ENCODE assay signal across 40 mouse cellular contexts in genomic region chr5:87498936-87499335, GRCm38 (mm10). TPM values are rescaled to one million over a fixed set of nuclear protein-coding genes. Genes with fewer than 3 reads are reported as not detected.
DNase-seq lines count a peak whose midpoint lies in the region; ATAC-seq and TF ChIP-seq lines count a peak whose summit lies in the region.
"Had no signal": no experiment of that assay in that cellular context is flagged by ENCODE, and none has a peak within 500 bp of the region (broad histone marks: within the 10 kb centered on the region; RNA-seq: fewer than 3 reads in every experiment).

No protein-coding gene starts in this region.

- H3K9me3 ChIP-seq in heart, postnatal 0 days (replicated peaks; ENCODE audit: control insufficient read depth, low read length): no peaks in the 10 kb centered on the region
- no peaks in the 10 kb centered on the region for H3K9me3 ChIP-seq in kidney, embryonic 16.5 days (ENCODE audit: low read length)
- no peaks in the 10 kb centered on the region for H3K9me3 ChIP-seq in midbrain, embryonic 13.5 days
- H3K9me3 ChIP-seq: forebrain, embryonic 10.5 days; forebrain, embryonic 15.5 days; G1E; heart, embryonic 12.5 days; hindbrain, embryonic 10.5 days; hindbrain, embryonic 15.5 days; liver, embryonic 12.5 days; megakaryocyte, embryonic 14.5 days had no signal

- no peaks in the 10 kb centered on the region for H3K27me3 ChIP-seq in heart, postnatal 0 days (ENCODE audit: control insufficient read depth, insufficient read depth, low read length)
- H3K27me3 ChIP-seq in kidney, embryonic 16.5 days (ENCODE audit: insufficient read depth, low read length): no peaks in the 10 kb centered on the region
- no peaks in the 10 kb centered on the region for H3K27me3 ChIP-seq in midbrain, embryonic 13.5 days
- H3K27me3 ChIP-seq: forebrain, embryonic 15.5 days; heart, embryonic 12.5 days; hindbrain, embryonic 15.5 days; liver, embryonic 12.5 days; megakaryocyte, embryonic 14.5 days had no signal

- DNase-seq in adrenal gland, postnatal 10 days: peak; percentile 9
- no peak for DNase-seq in adrenal gland, adult 18-20 months (ENCODE audit: low spot score in 2 of 2)
- DNase-seq in heart, postnatal 0 days (ENCODE audit: low spot score): peak; percentile 32
- DNase-seq in heart, adult 11 months: no peak
- DNase-seq in kidney, postnatal 36 days: peak; percentile 18 to 56
- peak; percentile 77 for DNase-seq in fat pad, adult 2 months (ENCODE audit: extremely low read depth, low read depth, low spot score)
- DNase-seq: cerebellum, adult 11 months; cerebellum, adult 9-10 months; cerebellum, postnatal 36 days; gastrocnemius, adult 2 months; lung, adult 18-20 months; lung, postnatal 4 days; midbrain, embryonic 14.5 days; thymus, postnatal 14 days had no signal

- no peaks in the 10 kb centered on the region for H3K36me3 ChIP-seq in heart, postnatal 0 days (replicated peaks; ENCODE audit: control insufficient read depth, insufficient read depth, low read length)
- no peaks in the 10 kb centered on the region for H3K36me3 ChIP-seq in kidney, embryonic 16.5 days (ENCODE audit: insufficient read depth, low read length)
- H3K36me3 ChIP-seq in midbrain, embryonic 13.5 days: no peaks in the 10 kb centered on the region
- H3K36me3 ChIP-seq: forebrain, embryonic 10.5 days; forebrain, embryonic 15.5 days; G1E; heart, embryonic 12.5 days; hindbrain, embryonic 10.5 days; hindbrain, embryonic 15.5 days; liver, embryonic 12.5 days had no signal

- H3K4me2 ChIP-seq in heart, postnatal 0 days (ENCODE audit: low read depth, low read length): no peak overlapping the region
- no peak overlapping the region for H3K4me2 ChIP-seq in kidney, embryonic 16.5 days (replicated peaks; ENCODE audit: low read depth, low read length)
- H3K4me2 ChIP-seq in midbrain, embryonic 13.5 days (replicated peaks): no peak overlapping the region
- H3K4me2 ChIP-seq: forebrain, embryonic 15.5 days; heart, embryonic 12.5 days; hindbrain, embryonic 15.5 days; liver, embryonic 12.5 days had no signal

- ATAC-seq in heart, postnatal 0 days (ENCODE audit: insufficient read depth, low read depth): peak; percentile 85
- ATAC-seq in kidney, embryonic 16.5 days (ENCODE audit: low FRiP score, low TSS enrichment): no peak
- no peak for ATAC-seq in midbrain, embryonic 13.5 days
- ATAC-seq: forebrain, embryonic 15.5 days; inflammation-experienced regulatory T-cells, adult 6 months; liver, embryonic 12.5 days; lung, postnatal 0 days had no signal

- TF ChIP-seq CTCF in heart, postnatal 0 days (IDR thresholded peaks at IDR 0.05; ENCODE audit: low read depth): no peak

- H3K27ac ChIP-seq in heart, postnatal 0 days (ENCODE audit: low read depth): no peak overlapping the region
- no peak overlapping the region for H3K27ac ChIP-seq in kidney, embryonic 16.5 days (ENCODE audit: low read length)
- no peak overlapping the region for H3K27ac ChIP-seq in midbrain, embryonic 13.5 days
- H3K27ac ChIP-seq: forebrain, embryonic 10.5 days; forebrain, embryonic 15.5 days; gastrocnemius, adult 2 months; hindbrain, embryonic 10.5 days; hindbrain, embryonic 15.5 days; liver, embryonic 12.5 days had no signal

- H3K4me3 ChIP-seq in heart, postnatal 0 days (ENCODE audit: low read depth, low read length): no peak overlapping the region
- H3K4me3 ChIP-seq in kidney, embryonic 16.5 days (ENCODE audit: low read length): no peak overlapping the region
- no peak overlapping the region for H3K4me3 ChIP-seq in midbrain, embryonic 13.5 days (replicated peaks)
- H3K4me3 ChIP-seq: forebrain, embryonic 10.5 days; forebrain, embryonic 15.5 days; gastrocnemius, adult 2 months; heart, embryonic 12.5 days; hindbrain, embryonic 10.5 days; hindbrain, embryonic 15.5 days; liver, embryonic 12.5 days; megakaryocyte, embryonic 14.5 days had no signal

- peak; percentile 69 for TF ChIP-seq EP300 in heart, postnatal 0 days (IDR thresholded peaks at IDR 0.05; ENCODE audit: low read depth)

- no peaks in the 10 kb centered on the region for H3K4me1 ChIP-seq in heart, postnatal 0 days (ENCODE audit: control insufficient read depth, insufficient read depth)
- H3K4me1 ChIP-seq in kidney, embryonic 16.5 days (ENCODE audit: insufficient read depth, low read length): no peaks in the 10 kb centered on the region
- H3K4me1 ChIP-seq in midbrain, embryonic 13.5 days (replicated peaks): no peaks in the 10 kb centered on the region
- H3K4me1 ChIP-seq: forebrain, embryonic 15.5 days; heart, embryonic 12.5 days; hindbrain, embryonic 10.5 days; hindbrain, embryonic 15.5 days; liver, embryonic 12.5 days; megakaryocyte, embryonic 14.5 days had no signal

- no peak overlapping the region for H3K9ac ChIP-seq in heart, postnatal 0 days (replicated peaks; ENCODE audit: low read depth, low read length)
- no peak overlapping the region for H3K9ac ChIP-seq in kidney, embryonic 16.5 days (replicated peaks; ENCODE audit: low read length)
- no peak overlapping the region for H3K9ac ChIP-seq in midbrain, embryonic 13.5 days (replicated peaks)
- H3K9ac ChIP-seq: forebrain, embryonic 15.5 days; heart, embryonic 12.5 days; hindbrain, embryonic 15.5 days; liver, embryonic 12.5 days had no signal

RNA-seq across cellular contexts. Expression of gene Ugt2a1, which starts 8.3 kb away (rescaled TPM):
- total RNA-seq in adrenal gland, postnatal 10 days (2021): not detected
- not detected for total RNA-seq in adrenal gland, adult 18-20 months (2021)
- not detected in 2 replicates for total RNA-seq in heart, postnatal 0 days (2014; rRNA removed; ENCODE audit: low replicate concordance)
- polyA plus RNA-seq in heart, postnatal 0 days (2015; fragmentation: Nextera tagmentation; extraction: Ambion mirVana): not detected in 2 replicates
- polyA plus RNA-seq in kidney, embryonic 16.5 days (2015; fragmentation: Nextera tagmentation; extraction: Ambion mirVana): not detected in 2 replicates
- polyA plus RNA-seq in midbrain, embryonic 13.5 days (2015; fragmentation: Nextera tagmentation; extraction: Ambion mirVana): not detected in 2 replicates
- total RNA-seq: G1E; gastrocnemius, adult 2 months; gastrocnemius, postnatal 4 days; heart, postnatal 10 days; layer of hippocampus, postnatal 10 days; left cerebral cortex, adult 18-20 months; left cerebral cortex, postnatal 14 days; monocyte, adult 5-6 weeks had no signal
- polyA plus RNA-seq: forebrain, embryonic 10.5 days; forebrain, embryonic 15.5 days; G1E; heart, embryonic 12.5 days; hindbrain, embryonic 10.5 days; hindbrain, embryonic 15.5 days; inflammation-experienced regulatory T-cells, adult 6 months; limb, embryonic 11.5 days; liver, embryonic 12.5 days; lung, postnatal 0 days; midbrain, embryonic 14.5 days; neural tube, embryonic 14.5 days; small intestine, adult 2 months; stomach, embryonic 14.5 days; testis, adult 2 months; urinary bladder, adult 2 months had no signal

RNA-seq across cellular contexts. Expression of gene Gm43638, which starts 12.3 kb away (rescaled TPM):
- not detected for total RNA-seq in adrenal gland, postnatal 10 days (2021)
- not detected for total RNA-seq in adrenal gland, adult 18-20 months (2021)
- total RNA-seq in heart, postnatal 0 days (2014; rRNA removed; ENCODE audit: low replicate concordance): not detected in 2 replicates
- not detected in 2 replicates for polyA plus RNA-seq in heart, postnatal 0 days (2015; fragmentation: Nextera tagmentation; extraction: Ambion mirVana)
- not detected in 2 replicates for polyA plus RNA-seq in kidney, embryonic 16.5 days (2015; fragmentation: Nextera tagmentation; extraction: Ambion mirVana)
- not detected in 2 replicates for polyA plus RNA-seq in midbrain, embryonic 13.5 days (2015; fragmentation: Nextera tagmentation; extraction: Ambion mirVana)
- total RNA-seq: G1E; gastrocnemius, adult 2 months; gastrocnemius, postnatal 4 days; heart, postnatal 10 days; layer of hippocampus, postnatal 10 days; left cerebral cortex, adult 18-20 months; left cerebral cortex, postnatal 14 days; monocyte, adult 5-6 weeks had no signal
- polyA plus RNA-seq: embryonic facial prominence, embryonic 11.5 days; forebrain, embryonic 10.5 days; forebrain, embryonic 15.5 days; frontal cortex, adult 2 months; G1E; heart, embryonic 12.5 days; hindbrain, embryonic 10.5 days; hindbrain, embryonic 15.5 days; inflammation-experienced regulatory T-cells, adult 6 months; limb, embryonic 11.5 days; liver, embryonic 12.5 days; lung, postnatal 0 days; midbrain, embryonic 14.5 days; neural tube, embryonic 14.5 days; small intestine, adult 2 months; stomach, embryonic 14.5 days; testis, adult 2 months; urinary bladder, adult 2 months had no signal

RNA-seq across cellular contexts. Expression of gene Ugt2a2, which starts 16.9 kb away (rescaled TPM):
- not detected for total RNA-seq in adrenal gland, postnatal 10 days (2021)
- total RNA-seq in adrenal gland, adult 18-20 months (2021): not detected
- total RNA-seq in heart, postnatal 0 days (2014; rRNA removed; ENCODE audit: low replicate concordance): not detected in 2 replicates
- polyA plus RNA-seq in heart, postnatal 0 days (2015; fragmentation: Nextera tagmentation; extraction: Ambion mirVana): not detected in 2 replicates
- not detected in 2 replicates for polyA plus RNA-seq in kidney, embryonic 16.5 days (2015; fragmentation: Nextera tagmentation; extraction: Ambion mirVana)
- polyA plus RNA-seq in midbrain, embryonic 13.5 days (2015; fragmentation: Nextera tagmentation; extraction: Ambion mirVana): not detected in 2 replicates
- total RNA-seq: G1E; gastrocnemius, adult 2 months; gastrocnemius, postnatal 4 days; heart, postnatal 10 days; layer of hippocampus, postnatal 10 days; left cerebral cortex, adult 18-20 months; left cerebral cortex, postnatal 14 days; monocyte, adult 5-6 weeks had no signal
- polyA plus RNA-seq: embryonic facial prominence, embryonic 11.5 days; forebrain, embryonic 10.5 days; forebrain, embryonic 15.5 days; frontal cortex, adult 2 months; G1E; heart, embryonic 12.5 days; hindbrain, embryonic 10.5 days; hindbrain, embryonic 15.5 days; inflammation-experienced regulatory T-cells, adult 6 months; limb, embryonic 11.5 days; liver, embryonic 12.5 days; lung, postnatal 0 days; midbrain, embryonic 14.5 days; neural tube, embryonic 14.5 days; small intestine, adult 2 months; stomach, embryonic 14.5 days; testis, adult 2 months had no signal

RNA-seq across cellular contexts. Expression of gene Sult1b1, which starts 39.1 kb away (rescaled TPM):
- under 1 TPM; 0.30 to 0.84 TPM for total RNA-seq in adrenal gland, postnatal 10 days (2021)
- total RNA-seq in adrenal gland, adult 18-20 months (2021): not detected
- total RNA-seq in heart, postnatal 0 days (2014; rRNA removed; ENCODE audit: low replicate concordance): not detected in 2 replicates
- polyA plus RNA-seq in heart, postnatal 0 days (2015; fragmentation: Nextera tagmentation; extraction: Ambion mirVana): not detected in 2 replicates
- polyA plus RNA-seq in kidney, embryonic 16.5 days (2015; fragmentation: Nextera tagmentation; extraction: Ambion mirVana): 2.1 and 2.3 TPM in 2 replicates
- not detected in 2 replicates for polyA plus RNA-seq in midbrain, embryonic 13.5 days (2015; fragmentation: Nextera tagmentation; extraction: Ambion mirVana)
- total RNA-seq: gastrocnemius, adult 2 months; gastrocnemius, postnatal 4 days; heart, postnatal 10 days; layer of hippocampus, postnatal 10 days; left cerebral cortex, adult 18-20 months; left cerebral cortex, postnatal 14 days; monocyte, adult 5-6 weeks had no signal
- polyA plus RNA-seq: embryonic facial prominence, embryonic 11.5 days; forebrain, embryonic 10.5 days; forebrain, embryonic 15.5 days; frontal cortex, adult 2 months; G1E; heart, embryonic 12.5 days; hindbrain, embryonic 10.5 days; hindbrain, embryonic 15.5 days; inflammation-experienced regulatory T-cells, adult 6 months; limb, embryonic 11.5 days; lung, postnatal 0 days; midbrain, embryonic 14.5 days; neural tube, embryonic 14.5 days; testis, adult 2 months had no signal

Comparison
In these comparisons a context has a peak if more than half of its experiments do, and no peak if none do; other contexts are left out.
1. DNase-seq: peak in adrenal gland, postnatal 10 days (single experiment), heart, postnatal 0 days (single experiment), kidney, postnatal 36 days (2 of 2) and fat pad, adult 2 months (single experiment); none in adrenal gland, adult 18-20 months (0 of 2) and heart, adult 11 months (single experiment).